Mouse (Mus musculus): ENCODE results near the gene Fam71e1.
A peak's percentile ranks its signal among the peaks of the same experiment; 100 is the strongest.

The Fam71e1 gene

DNA sequence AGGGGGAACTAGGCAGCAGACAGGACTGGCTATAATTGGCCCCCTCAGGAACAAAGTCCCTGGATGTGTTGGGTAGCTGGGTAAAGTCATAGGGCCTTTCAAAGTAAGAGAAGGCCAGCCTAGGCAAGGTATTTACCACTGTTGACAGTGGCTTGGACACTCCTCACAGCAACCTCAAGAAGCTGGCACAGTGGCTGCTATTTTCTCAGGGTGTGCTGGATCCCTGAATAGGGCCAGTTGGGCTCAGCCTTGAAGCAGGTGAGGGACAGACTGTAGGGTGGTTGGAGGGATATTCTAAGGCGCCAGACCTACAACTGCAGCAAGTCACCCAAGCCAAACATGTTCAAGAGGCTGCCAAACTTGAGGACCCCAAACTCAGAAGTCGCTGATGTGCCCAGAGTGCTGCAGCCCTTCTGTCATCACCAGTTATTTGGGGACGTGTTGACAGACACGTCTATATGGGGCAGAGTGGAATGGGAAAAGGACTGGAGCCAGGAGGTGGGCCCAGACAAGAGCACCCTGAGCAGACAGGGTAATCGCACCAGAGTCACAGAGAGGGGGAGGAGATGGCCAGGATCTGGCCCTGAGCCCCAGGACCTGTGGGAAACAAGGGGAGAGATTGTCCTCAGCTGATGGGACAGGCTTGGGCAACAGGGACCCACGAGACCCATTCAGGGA lies 24.4 kb upstream of the Fam71e1 start:
- no peak for DNase-seq (ENCODE audit: low spot score)

- no peak for DNase-seq (ENCODE audit: low spot score)
These were observed 23.9 kb upstream of the Fam71e1 start for GRCm38 (mm10) chr7:44472558-44472885.

GRCm38 (mm10) chr7:44472961-44473646 lies 23.3 kb upstream of the Fam71e1 start:
- DNase-seq (ENCODE audit: low spot score) = peak; percentile 23

DNA sequence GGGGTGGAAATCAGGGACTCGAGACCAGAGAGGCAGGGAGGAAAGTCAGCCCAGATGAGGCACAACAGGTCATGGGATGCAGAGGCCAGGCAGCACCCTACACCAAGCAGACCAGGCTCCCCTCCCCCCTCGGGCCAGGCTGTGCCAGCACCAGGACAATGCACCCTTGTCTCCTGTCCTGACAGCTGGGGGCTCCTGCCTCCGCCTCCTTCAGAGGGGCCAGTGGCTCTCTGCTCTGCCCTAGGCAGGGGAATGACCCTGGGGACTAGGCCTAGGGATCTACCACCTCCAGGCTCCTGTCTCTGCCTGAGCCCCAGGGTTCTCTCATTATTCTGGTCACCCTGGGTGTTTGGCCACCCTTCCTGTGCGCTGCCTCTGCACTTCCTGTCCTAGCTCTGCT lies 22.0 kb upstream of the Fam71e1 start:
- no peak for DNase-seq (ENCODE audit: low spot score)

GRCm38 (mm10) chr7:44475046-44475614 lies 21.3 kb upstream of the Fam71e1 start:
- no peak for DNase-seq (ENCODE audit: low spot score)

DNA sequence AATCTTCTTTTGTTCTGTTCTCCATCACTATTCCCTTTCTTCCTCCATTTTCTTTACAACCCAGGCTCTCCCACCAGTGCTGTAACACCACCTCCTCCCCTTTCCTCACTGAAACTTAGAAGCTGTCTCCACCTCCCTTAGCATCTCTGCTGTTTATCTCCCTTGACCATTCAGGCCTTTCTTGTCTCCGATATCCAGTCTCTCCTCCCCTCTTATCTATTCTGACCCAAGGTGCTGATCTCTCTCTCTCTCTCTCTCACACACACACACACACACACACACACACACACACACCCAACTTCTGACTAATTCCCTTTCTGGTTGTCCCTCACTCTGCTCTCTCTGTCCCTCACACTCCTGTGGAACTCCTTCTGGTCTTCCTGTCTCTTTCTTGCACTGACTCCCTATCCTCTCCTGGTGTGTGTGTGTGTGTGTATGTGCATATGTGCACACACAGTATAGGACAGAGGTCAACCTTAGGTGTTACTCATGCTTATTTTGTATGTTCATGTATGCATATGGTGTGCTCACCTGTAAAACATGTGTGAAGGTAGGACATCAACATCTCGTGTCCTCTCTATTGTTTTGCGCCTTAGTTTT lies 13.4 kb upstream of the Fam71e1 start:
- DNase-seq (ENCODE audit: low spot score) = no peak

DNA sequence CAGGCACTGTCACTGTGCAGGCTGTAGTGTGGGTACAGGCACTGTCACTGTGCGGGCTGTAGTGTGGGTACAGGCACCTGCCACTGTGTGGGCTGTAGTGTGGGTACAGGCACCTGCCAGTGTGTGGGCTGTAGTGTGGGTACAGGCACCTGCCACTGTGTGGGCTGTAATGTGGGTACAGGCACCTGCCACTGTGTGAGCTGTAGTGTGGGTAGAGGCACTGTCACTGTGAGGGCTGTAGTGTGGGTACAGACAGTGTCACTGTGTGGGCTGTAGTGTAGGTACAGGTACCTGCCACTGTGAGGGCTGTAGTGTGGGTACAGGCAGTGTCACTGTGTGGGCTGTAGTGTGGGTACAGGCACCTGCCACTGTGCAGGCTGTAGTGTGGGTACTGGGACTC lies 12.3 kb upstream of the Fam71e1 start:
- no peak for DNase-seq (ENCODE audit: low spot score)

DNA sequence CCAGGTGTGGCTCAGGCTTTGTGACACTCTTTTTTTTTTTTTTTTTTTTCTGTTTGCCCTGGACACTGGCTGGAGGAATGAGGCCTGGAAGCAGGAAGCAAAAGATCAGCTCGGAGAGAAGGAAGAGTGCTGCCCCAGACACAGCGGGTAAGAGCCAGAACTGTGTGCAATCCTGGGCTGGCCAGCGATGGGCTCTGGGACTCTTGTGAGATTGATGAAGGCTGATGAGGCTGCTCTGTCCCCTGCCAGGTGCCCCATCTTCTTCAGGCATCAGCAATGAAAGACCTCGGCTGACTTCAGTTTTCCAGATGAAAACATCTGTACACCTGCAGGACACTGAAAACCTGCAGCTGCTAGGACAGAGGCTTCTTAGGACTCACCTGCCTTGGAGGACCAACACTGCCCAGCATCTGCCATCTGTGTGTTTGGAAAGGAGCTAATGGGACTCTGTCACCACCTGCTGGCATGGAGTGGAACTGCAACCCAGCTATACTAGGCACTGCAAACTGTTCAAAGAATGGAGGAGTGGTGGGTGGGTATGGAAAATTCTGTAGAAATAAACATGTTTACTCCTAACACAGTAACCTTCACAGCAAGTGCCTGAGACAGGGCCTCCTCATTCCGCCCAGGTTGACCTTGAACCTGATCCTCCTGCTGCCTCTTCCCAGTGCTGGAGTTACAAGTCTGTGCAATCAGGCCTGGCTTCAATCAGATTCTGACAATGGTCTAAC lies 11.4 kb upstream of the Fam71e1 start:
- peak; percentile 68 for DNase-seq (ENCODE audit: low spot score)

- DNase-seq (ENCODE audit: low spot score) = no peak
These were observed 10.7 kb upstream of the Fam71e1 start for GRCm38 (mm10) chr7:44485572-44486195.

GRCm38 (mm10) chr7:44486927-44487575 lies 9.3 kb upstream of the Fam71e1 start:
- no peak for DNase-seq (ENCODE audit: low spot score)

GRCm38 (mm10) chr7:44487936-44488335 lies 8.4 kb upstream of the Fam71e1 start:
- no peak for DNase-seq (ENCODE audit: low spot score)

GRCm38 (mm10) chr7:44488545-44488944 lies 7.8 kb upstream of the Fam71e1 start:
- DNase-seq (ENCODE audit: low spot score) = no peak

DNA sequence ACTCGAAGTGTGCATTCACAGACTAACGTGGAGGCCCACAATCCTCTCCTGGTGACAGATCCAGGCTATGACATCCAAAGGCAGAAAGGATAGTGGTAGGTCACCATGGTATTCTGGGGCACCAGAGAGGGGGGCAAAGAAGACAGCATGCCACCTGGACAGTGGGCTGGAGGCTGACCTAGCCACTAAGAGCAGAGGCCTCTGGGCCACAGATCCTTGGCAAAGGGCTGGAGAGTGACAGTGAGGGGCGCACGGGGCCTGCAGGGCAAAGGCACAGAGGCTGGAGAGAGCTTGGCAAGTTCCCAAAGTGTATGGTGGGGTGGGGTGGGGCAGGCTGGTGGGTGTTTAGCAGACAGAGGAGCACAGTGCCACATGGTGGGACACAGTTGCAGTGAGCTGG lies 6.1 kb upstream of the Fam71e1 start:
- no peak for DNase-seq (ENCODE audit: low spot score)

DNA sequence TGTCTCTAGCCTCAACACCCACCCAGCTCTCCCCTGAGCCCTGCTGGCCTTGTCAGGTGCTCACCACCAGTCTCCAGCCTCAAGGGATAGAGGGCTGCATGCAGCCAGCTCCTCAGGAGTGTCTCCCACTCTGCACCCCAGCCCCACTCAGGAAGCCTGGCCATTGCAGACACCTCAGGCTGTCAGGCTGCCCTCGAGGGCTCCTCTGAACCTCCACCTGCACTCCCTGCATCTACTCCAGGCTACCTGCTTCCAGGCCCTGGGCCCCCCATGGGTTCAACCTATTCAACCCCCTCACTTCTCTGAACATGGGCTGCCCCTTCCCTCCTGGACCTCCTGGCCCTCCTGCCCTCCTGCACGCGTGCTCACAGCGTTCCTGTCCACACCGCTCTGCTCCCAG lies 5.0 kb upstream of the Fam71e1 start:
- DNase-seq (ENCODE audit: low spot score) = no peak

GRCm38 (mm10) chr7:44492166-44492826 lies 4.1 kb upstream of the Fam71e1 start:
- no peak for DNase-seq (ENCODE audit: low spot score)

DNA sequence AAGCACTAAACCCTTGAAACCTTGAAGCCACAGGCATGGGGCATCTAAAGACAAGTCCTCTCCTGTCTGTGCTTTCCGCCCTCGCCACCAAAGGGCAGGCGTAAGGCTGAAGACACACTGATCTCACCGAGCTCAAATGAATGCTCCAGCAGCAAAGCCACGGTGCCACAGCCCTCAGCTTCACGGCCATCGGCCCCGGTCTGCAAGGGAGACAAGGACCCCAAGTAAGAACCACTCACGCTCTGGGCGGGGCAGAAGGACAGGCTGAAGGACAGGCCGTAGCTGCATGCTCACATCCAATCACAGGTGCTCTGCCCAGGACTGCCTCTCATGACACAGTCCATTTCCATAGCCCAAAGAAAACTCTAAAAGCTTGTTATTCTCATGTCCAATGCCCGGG lies 1.7 kb upstream of the Fam71e1 start:
- DNase-seq (ENCODE audit: low spot score) = no peak

GRCm38 (mm10) chr7:44495086-44495485 lies 1.3 kb upstream of the Fam71e1 start:
- DNase-seq (ENCODE audit: low spot score) = no peak

DNA sequence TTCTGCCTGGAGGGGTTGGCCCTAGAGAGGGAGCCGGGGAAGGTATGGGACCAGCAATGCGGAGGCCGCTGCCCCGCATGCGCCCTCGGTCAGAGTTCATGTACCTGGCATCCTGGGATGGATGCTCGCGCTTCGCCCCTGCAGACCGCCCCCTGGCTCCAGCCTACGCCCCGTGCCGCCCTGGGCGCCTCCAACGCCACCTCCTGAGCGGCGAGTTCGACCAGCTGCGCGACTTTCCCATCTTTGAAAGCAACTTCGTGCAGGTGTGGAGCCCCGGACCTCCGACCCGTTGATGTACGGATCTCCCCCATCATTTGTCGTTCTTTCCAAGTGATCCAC lies 359 bp downstream of the Fam71e1 start:
- no peak for DNase-seq (ENCODE audit: low spot score)

DNA sequence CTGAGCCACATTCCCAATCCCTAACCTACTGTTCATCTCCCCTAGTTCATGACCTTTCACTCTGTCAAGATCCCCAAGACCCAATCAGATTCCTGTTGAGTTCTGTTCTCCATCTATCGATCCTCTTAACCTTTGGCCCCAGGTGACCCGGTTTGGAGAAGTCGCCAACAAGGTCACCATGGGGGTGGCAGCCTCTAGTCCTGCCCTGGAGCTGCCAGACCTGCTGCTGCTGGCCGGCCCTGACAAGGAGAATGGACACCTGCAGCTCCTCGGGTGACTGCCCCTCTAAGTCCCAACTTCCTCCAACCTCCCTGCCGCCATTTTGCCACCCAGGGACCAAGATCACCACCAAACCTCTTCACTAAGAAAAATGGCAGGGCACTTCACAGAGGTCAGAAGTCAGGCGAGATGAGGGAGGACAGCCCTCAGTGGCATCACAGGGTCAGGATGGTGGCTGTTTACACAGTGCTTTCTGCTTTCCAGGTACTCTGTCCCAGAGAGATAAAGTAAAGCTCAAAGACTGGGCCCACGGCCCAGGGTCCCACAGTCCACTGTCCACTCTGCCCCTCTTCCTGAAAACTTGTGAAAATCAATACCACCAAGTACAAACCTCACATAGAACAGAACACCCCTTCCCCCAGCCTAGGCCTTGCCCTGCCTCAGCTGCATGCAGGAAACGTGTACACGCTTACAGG lies 1.1 kb downstream of the Fam71e1 start:
- no peak for DNase-seq (ENCODE audit: low spot score)

DNA sequence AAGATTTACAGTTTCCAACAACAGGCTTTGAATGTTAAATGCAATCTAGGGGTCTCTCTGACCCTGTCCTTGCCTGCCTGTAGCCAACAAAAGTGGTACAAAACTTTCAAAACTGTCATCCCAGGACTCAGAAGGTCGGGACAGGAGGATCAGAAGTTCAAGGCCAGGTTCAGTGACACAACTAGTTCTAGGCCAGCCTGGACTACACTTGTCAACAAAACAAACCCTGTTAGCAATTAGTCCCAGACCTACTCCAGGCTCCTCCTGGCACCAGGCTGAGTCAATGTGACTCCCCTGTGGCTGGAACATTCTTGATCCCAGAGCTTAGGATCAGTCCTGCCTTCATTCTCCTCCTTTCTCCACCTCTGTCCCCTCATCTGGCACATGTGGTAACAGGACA lies 2.5 kb downstream of the Fam71e1 start:
- DNase-seq (ENCODE audit: low spot score) = no peak

DNA sequence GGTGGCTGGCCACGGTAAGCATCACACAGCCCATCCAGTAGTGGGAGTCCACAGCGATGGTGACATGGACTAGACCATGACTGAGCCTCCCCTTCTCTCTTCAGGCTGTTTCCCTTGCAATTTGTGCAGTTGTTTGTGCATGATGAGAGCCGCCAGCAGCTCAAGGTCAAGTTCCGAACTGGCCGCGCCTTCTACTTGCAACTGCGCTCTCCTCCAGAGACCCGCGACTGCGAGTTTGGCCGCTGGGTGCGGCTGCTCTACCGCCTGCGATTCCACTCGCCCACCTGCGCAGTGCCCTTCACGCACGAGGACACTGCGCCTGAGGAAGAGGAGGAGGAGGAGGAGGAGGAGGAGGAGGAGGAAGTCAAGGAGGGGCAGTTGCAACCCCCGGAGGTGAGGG lies 3.7 kb downstream of the Fam71e1 start:
- no peak for DNase-seq (ENCODE audit: low spot score)

All from lung, postnatal 25 days (tissue).